Mouse (Mus musculus): ENCODE results near the gene Zswim4. TPM values are rescaled to one million over a fixed set of nuclear protein-coding genes. Genes with fewer than 3 reads are reported as not detected.
A peak's percentile ranks its signal among the peaks of the same experiment; 100 is the strongest.

Zswim4 gene
- polyA plus RNA-seq, 1 experiment from 2014 or later: 8.9 TPM

DNA sequence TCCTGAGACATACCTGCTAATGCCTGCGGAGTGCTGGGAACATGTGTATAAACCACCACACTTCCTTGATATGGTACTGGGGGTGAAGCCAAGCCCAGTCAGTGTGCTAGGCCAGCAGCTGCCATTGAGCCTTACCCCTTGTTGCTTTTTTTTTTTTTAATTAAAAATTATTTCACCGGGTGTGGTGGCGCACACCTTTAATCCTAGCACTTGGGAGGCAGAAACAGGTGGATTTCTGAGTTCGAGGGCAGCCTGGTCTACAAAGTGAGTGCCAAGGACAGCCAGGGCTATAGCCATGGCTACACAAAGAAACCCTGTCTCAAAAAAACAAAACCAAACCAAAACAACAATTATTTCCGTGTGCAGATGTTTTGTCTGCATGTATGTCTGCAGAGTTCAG lies 31.8 kb downstream of the Zswim4 start:
- 91% methylated on average over 5 of the region's 5 CpGs for WGBS
- H3K9me3 ChIP-seq: no peaks in the 10 kb centered on the region
- H3K4me3 ChIP-seq (replicated peaks): no peak overlapping the region
- H3K4me2 ChIP-seq: no peak overlapping the region
- no peak overlapping the region for H3K9ac ChIP-seq
- peaks cover 24% of the 10 kb centered on the region for H3K36me3 ChIP-seq
- no peak for ATAC-seq (ENCODE audit: insufficient read depth, low FRiP score, low read depth)
- no peak overlapping the region for H3K27ac ChIP-seq
- H3K4me1 ChIP-seq: peaks cover 34% of the 10 kb centered on the region
- no peaks in the 10 kb centered on the region for H3K27me3 ChIP-seq (replicated peaks)

DNA sequence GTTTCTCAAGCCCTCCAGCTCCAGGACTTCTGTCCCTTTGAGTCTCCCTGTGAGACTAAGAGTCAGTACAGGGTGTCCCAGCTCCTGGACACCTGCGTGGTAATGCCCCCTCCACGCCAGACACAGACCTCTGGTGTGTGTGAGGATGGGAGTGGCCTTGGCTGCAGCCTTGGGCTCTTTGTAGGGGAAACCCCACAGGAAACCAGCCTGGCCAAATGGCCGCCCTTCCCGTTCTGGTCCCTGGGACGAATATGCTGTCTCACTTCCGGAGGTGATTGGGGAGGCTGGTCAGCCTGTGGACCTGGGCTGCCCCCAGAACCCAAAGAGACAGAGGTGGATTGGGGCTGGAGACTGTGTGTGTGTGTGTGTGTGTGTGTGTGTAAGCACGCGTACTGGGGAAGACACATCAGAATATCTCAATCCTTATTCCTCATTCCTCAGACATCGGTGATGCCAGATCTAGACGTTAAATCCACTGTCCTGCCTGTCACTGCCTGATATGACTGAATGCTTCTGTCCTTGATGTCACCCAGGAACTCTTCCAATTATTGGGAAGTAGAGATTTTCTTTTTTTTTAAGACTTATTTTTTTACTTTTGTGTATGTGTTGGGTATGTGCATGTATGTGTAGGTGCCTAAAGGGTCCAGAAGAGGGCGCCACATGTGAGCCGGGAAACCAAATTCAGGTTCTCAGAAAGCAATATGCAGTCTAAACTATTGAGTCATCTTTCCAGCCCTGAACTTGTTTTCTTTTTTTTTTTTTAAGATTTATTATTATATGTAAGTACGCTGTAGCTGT lies 32.7 kb downstream of the Zswim4 start:
- Histone ChIP-seq H3K9ac (peak overlapping the region; percentile 55), H3K36me3 (peaks cover 18% of the 10 kb centered on the region), H3K9me3 (no peaks in the 10 kb centered on the region), H3K27me3 (replicated peaks) (no peaks in the 10 kb centered on the region), H3K27ac (peak overlapping the region; percentile 97), H3K4me1 (peaks cover 43% of the 10 kb centered on the region), H3K4me3 (replicated peaks) (peak overlapping the region; percentile 76), H3K4me2 (peak overlapping the region; percentile 91)
- WGBS: 40% methylated on average over 13 of the region's 13 CpGs
- peak; percentile 6; the same call in 1 of the 2 replicates for ATAC-seq (ENCODE audit: insufficient read depth, low FRiP score, low read depth)

- Histone ChIP-seq H3K4me2 (peak overlapping the region; percentile 91), H3K4me1 (peaks cover 52% of the 10 kb centered on the region), H3K4me3 (replicated peaks) (peak overlapping the region; percentile 76), H3K9me3 (no peaks in the 10 kb centered on the region), H3K27me3 (replicated peaks) (no peaks in the 10 kb centered on the region), H3K27ac (peak overlapping the region; percentile 97), H3K36me3 (peaks cover 18% of the 10 kb centered on the region), H3K9ac (peak overlapping the region; percentile 55)
- WGBS: 7% methylated on average over 34 of the region's 34 CpGs
- ATAC-seq (ENCODE audit: insufficient read depth, low FRiP score, low read depth): peak; percentile 35; the same call in 1 of the 2 replicates
These were observed 33.6 kb downstream of the Zswim4 start for GRCm38 (mm10) chr8:84202938-84203917.

GRCm38 (mm10) chr8:84202466-84202865 lies 34.4 kb downstream of the Zswim4 start:
- Histone ChIP-seq H3K36me3 (peaks cover 16% of the 10 kb centered on the region), H3K4me2 (peak overlapping the region; percentile 91), H3K27me3 (replicated peaks) (no peaks in the 10 kb centered on the region), H3K4me1 (peaks cover 53% of the 10 kb centered on the region), H3K9ac (no peak overlapping the region), H3K27ac (peak overlapping the region; percentile 97), H3K4me3 (replicated peaks) (peak overlapping the region; percentile 76), H3K9me3 (no peaks in the 10 kb centered on the region)
- no peak for ATAC-seq (ENCODE audit: insufficient read depth, low FRiP score, low read depth)
- 68% methylated on average over 9 of the region's 9 CpGs for WGBS

- WGBS: 33% methylated on average over 15 of the region's 15 CpGs
- Histone ChIP-seq H3K9me3 (no peaks in the 10 kb centered on the region), H3K36me3 (peaks cover 10% of the 10 kb centered on the region), H3K4me3 (replicated peaks) (peak overlapping the region; percentile 76), H3K4me1 (peaks cover 50% of the 10 kb centered on the region), H3K27me3 (replicated peaks) (no peaks in the 10 kb centered on the region), H3K4me2 (peak overlapping the region; percentile 91), H3K9ac (peak overlapping the region; percentile 69), H3K27ac (peak overlapping the region; percentile 97)
- ATAC-seq (ENCODE audit: insufficient read depth, low FRiP score, low read depth): no peak
These were observed 35.2 kb downstream of the Zswim4 start for GRCm38 (mm10) chr8:84201545-84202245.

DNA sequence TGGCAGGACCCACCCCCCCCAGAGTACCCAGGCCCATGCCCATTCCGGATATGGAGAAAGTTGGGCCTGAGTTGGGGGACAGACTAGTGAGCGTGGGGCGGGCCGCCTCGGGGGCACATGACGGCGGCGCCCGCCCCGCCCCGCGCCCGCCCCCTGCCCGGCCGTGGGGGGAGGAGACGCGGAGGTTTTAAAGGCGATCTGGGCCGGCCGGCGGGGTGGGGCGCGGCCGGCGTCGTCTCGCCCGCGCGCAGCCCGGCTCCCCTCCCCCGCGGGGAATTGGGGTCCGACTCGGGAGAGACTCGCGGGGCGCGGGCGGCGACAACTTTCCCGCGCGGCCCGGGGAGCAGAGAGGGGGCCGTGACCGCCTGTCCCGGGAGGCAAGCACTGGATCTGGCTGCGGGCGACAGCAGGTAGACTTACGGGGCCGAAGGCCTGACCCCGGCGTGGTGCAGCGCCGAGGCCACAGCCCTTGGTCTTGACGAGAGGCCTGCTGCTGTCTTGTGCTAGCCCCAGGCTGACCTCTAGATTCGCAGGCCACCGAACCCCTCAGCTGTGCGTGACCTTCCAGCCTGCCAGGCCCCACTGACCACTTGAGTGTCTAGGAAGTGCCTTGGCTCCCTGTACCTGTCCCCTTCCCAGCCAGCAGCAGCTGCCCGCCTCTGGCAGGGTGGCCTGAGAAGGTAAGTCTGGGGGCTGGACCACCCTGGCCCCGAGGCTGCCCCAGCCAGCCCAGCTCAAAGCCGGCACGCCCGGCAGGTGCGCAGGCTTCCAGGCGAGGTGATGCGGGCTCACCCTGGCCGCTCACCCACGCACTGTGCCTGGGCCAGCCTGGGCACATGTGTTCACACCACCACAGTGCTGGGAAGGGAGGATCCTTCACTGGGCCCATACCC lies 36.0 kb downstream of the Zswim4 start:
- H3K27me3 ChIP-seq (replicated peaks): no peaks in the 10 kb centered on the region
- peak; percentile 20 for ATAC-seq (ENCODE audit: insufficient read depth, low FRiP score, low read depth)
- H3K36me3 ChIP-seq: 0 out of 2 replicates have a peak, but pooled peaks cover 8% of the 10 kb centered on the region
- H3K4me2 ChIP-seq: peak overlapping the region; percentile 91
- H3K4me3 ChIP-seq (replicated peaks): peak overlapping the region; percentile 76
- H3K9ac ChIP-seq: peak overlapping the region; percentile 69
- H3K4me1 ChIP-seq: peaks cover 50% of the 10 kb centered on the region
- no peaks in the 10 kb centered on the region for H3K9me3 ChIP-seq
- peak overlapping the region; percentile 97 for H3K27ac ChIP-seq
- 4% methylated on average over 56 of the region's 70 CpGs for WGBS

GRCm38 (mm10) chr8:84200126-84200555 lies 36.7 kb downstream of the Zswim4 start:
- H3K27ac ChIP-seq: peak overlapping the region; percentile 97
- H3K27me3 ChIP-seq (replicated peaks): no peaks in the 10 kb centered on the region
- 0 out of 2 replicates have a peak, but pooled peaks cover 5% of the 10 kb centered on the region for H3K36me3 ChIP-seq
- WGBS: 22% methylated on average over 8 of the region's 8 CpGs
- H3K9ac ChIP-seq: peak overlapping the region; percentile 22; the same call in 1 of the 2 replicates
- ATAC-seq (ENCODE audit: insufficient read depth, low FRiP score, low read depth): no peak
- H3K4me1 ChIP-seq: peaks cover 50% of the 10 kb centered on the region
- H3K9me3 ChIP-seq: no peaks in the 10 kb centered on the region
- peak overlapping the region; percentile 76 for H3K4me3 ChIP-seq (replicated peaks)
- peak overlapping the region; percentile 91 for H3K4me2 ChIP-seq

- H3K27ac ChIP-seq: peak overlapping the region; percentile 97
- H3K4me2 ChIP-seq: peak overlapping the region; percentile 91
- H3K4me1 ChIP-seq: peaks cover 50% of the 10 kb centered on the region
- ATAC-seq (ENCODE audit: insufficient read depth, low FRiP score, low read depth): no peak
- 40% methylated on average over 11 of the region's 11 CpGs for WGBS
- no peaks in the 10 kb centered on the region for H3K36me3 ChIP-seq
- no peaks in the 10 kb centered on the region for H3K9me3 ChIP-seq
- H3K27me3 ChIP-seq (replicated peaks): no peaks in the 10 kb centered on the region
- H3K9ac ChIP-seq: no peak overlapping the region; the same call in 1 of the 2 replicates
- no peak overlapping the region for H3K4me3 ChIP-seq (replicated peaks)
These were observed 37.3 kb downstream of the Zswim4 start for GRCm38 (mm10) chr8:84199348-84200125.

GRCm38 (mm10) chr8:84198871-84199270 lies 38.0 kb downstream of the Zswim4 start:
- no peaks in the 10 kb centered on the region for H3K9me3 ChIP-seq
- H3K27me3 ChIP-seq (replicated peaks): no peaks in the 10 kb centered on the region
- no peaks in the 10 kb centered on the region for H3K36me3 ChIP-seq
- H3K27ac ChIP-seq: peak overlapping the region; percentile 97
- no peak for ATAC-seq (ENCODE audit: insufficient read depth, low FRiP score, low read depth)
- no peak overlapping the region for H3K4me3 ChIP-seq (replicated peaks)
- peak overlapping the region; percentile 72 for H3K4me2 ChIP-seq
- no peak overlapping the region for H3K9ac ChIP-seq
- peaks cover 45% of the 10 kb centered on the region for H3K4me1 ChIP-seq
- WGBS: 29% methylated on average over 4 of the region's 4 CpGs
